In genomic region chr1:175870716-175871115, GRCm38 (mm10) we compare ENCODE assay signal across 19 mouse cellular contexts. TPM values are rescaled to one million over a fixed set of nuclear protein-coding genes. Genes with fewer than 3 reads are reported as not detected.
"Had no signal": no experiment of that assay in that cellular context is flagged by ENCODE, and none has a peak within 500 bp of the region (broad histone marks: within the 10 kb centered on the region; RNA-seq: fewer than 3 reads in every experiment).

No protein-coding gene starts in this region.

- H3K27me3 ChIP-seq: limb, embryonic 13.5 days; neural tube, embryonic 13.5 days; stomach, embryonic 15.5 days had no signal

- H3K9ac ChIP-seq: limb, embryonic 13.5 days; liver, embryonic 14.5 days; neural tube, embryonic 13.5 days; stomach, embryonic 15.5 days had no signal

- H3K9me3 ChIP-seq: limb, embryonic 13.5 days; neural tube, embryonic 13.5 days; stomach, embryonic 15.5 days had no signal

- H3K4me2 ChIP-seq: limb, embryonic 13.5 days; neural tube, embryonic 13.5 days; stomach, embryonic 15.5 days had no signal

- H3K36me3 ChIP-seq: limb, embryonic 13.5 days; neural tube, embryonic 13.5 days; stomach, embryonic 15.5 days had no signal

- H3K27ac ChIP-seq: limb, embryonic 13.5 days; liver, embryonic 14.5 days; neural tube, embryonic 13.5 days; stomach, embryonic 15.5 days had no signal

- ATAC-seq: intestine, postnatal 0 days had no signal

- H3K4me1 ChIP-seq: stomach, embryonic 15.5 days had no signal

- H3K4me3 ChIP-seq: limb, embryonic 13.5 days; neural tube, embryonic 13.5 days; stomach, embryonic 15.5 days had no signal

- DNase-seq: kidney, adult 8-10 months; kidney, postnatal 25 days; layer of hippocampus, postnatal 36 days; left cerebral cortex, postnatal 4 days; lung, adult 18-20 months; right cerebral cortex, postnatal 14 days; thymus, adult 2 months; thymus, postnatal 25 days had no signal

RNA-seq across cellular contexts. Expression of gene Exo1, which starts 9.7 kb away (rescaled TPM):
- polyA plus RNA-seq: liver, adult 2 months had no signal

RNA-seq across cellular contexts. Expression of gene Gm38100, which starts 49.4 kb away (rescaled TPM):
- total RNA-seq: layer of hippocampus, postnatal 36 days; left cerebral cortex, postnatal 4 days; liver, adult 2 months; megakaryocyte progenitor cell, adult 5-6 weeks had no signal
- polyA plus RNA-seq: intestine, postnatal 0 days; kidney, embryonic 16.5 days; liver, adult 2 months; liver, embryonic 14.5 days; lung, embryonic 16.5 days; neural tube, embryonic 13.5 days; spleen, adult 2 months; urinary bladder, adult 2 months had no signal
